17 mouse cellular contexts compared by ENCODE assay signal in the genomic region with DNA sequence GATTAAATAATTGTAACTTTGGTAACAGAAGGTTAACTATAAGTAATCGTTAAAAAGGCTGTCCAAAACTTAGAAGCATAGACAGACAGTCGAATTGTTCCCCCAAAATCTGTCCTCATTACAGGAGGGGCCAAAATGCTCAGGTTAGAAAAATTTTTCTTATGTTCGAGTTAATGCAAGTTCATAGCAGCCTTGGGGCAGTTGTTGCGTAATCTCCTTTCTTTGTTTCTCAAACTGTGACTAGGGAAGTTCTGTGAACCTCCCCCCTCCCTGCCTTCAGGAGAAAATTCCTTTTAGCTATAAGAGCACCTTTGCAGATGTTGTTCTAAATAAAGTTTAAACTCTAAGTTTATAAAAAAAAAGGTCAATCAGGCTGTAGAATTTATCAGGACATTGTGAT.
"Had no signal": no experiment of that assay in that cellular context is flagged by ENCODE, and none has a peak within 500 bp of the region (broad histone marks: within the 10 kb centered on the region; RNA-seq: fewer than 3 reads in every experiment).

No protein-coding gene starts in this region.

- H3K9ac ChIP-seq: kidney, embryonic 15.5 days; limb, embryonic 15.5 days; liver, embryonic 12.5 days; liver, embryonic 15.5 days; lung, embryonic 15.5 days; midbrain, embryonic 13.5 days had no signal

- H3K27me3 ChIP-seq: kidney, embryonic 15.5 days; limb, embryonic 15.5 days; liver, embryonic 12.5 days; liver, embryonic 15.5 days; lung, embryonic 15.5 days; megakaryocyte, embryonic 14.5 days; midbrain, embryonic 13.5 days had no signal

- ATAC-seq: liver, embryonic 12.5 days; midbrain, embryonic 13.5 days; midbrain, embryonic 16.5 days had no signal

- H3K4me3 ChIP-seq: kidney, embryonic 15.5 days; limb, embryonic 15.5 days; liver, embryonic 12.5 days; liver, embryonic 15.5 days; lung, embryonic 15.5 days; megakaryocyte, embryonic 14.5 days; midbrain, embryonic 10.5 days; midbrain, embryonic 13.5 days had no signal

- H3K4me1 ChIP-seq: kidney, embryonic 15.5 days; limb, embryonic 15.5 days; liver, embryonic 12.5 days; liver, embryonic 15.5 days; lung, embryonic 15.5 days; megakaryocyte, embryonic 14.5 days; midbrain, embryonic 10.5 days; midbrain, embryonic 13.5 days had no signal

- H3K36me3 ChIP-seq: kidney, embryonic 15.5 days; limb, embryonic 15.5 days; liver, embryonic 12.5 days; liver, embryonic 15.5 days; lung, embryonic 15.5 days; midbrain, embryonic 10.5 days; midbrain, embryonic 13.5 days had no signal

- H3K9me3 ChIP-seq: kidney, embryonic 15.5 days; limb, embryonic 15.5 days; lung, embryonic 15.5 days; megakaryocyte, embryonic 14.5 days; midbrain, embryonic 13.5 days had no signal

- DNase-seq: kidney, adult 8-10 months; kidney, postnatal 10 days; kidney, postnatal 4 days; lung, adult 18-20 months; lung, postnatal 10 days; lung, postnatal 36 days; thymus, adult 18-20 months; thymus, postnatal 36 days had no signal

- H3K27ac ChIP-seq: kidney, embryonic 15.5 days; limb, embryonic 15.5 days; liver, embryonic 12.5 days; liver, embryonic 15.5 days; lung, embryonic 15.5 days; midbrain, embryonic 10.5 days; midbrain, embryonic 13.5 days had no signal

- H3K4me2 ChIP-seq: kidney, embryonic 15.5 days; limb, embryonic 15.5 days; liver, embryonic 12.5 days; liver, embryonic 15.5 days; lung, embryonic 15.5 days; midbrain, embryonic 13.5 days had no signal
